Mouse (Mus musculus) ovary, postnatal 14 days (tissue): ENCODE measurements around the gene Phactr1.
"Not testable (repeated sequence)": the region's sequence is repeated elsewhere in the genome, so short reads cannot be mapped to it uniquely, and the experiment has no call there.

ENCODE experiments used
- DNase-seq: peaks from one replicate; pipeline ENCODE4 v3.0.0; 2022; ENCODE audit warnings: low spot score

Gene Phactr1

GRCm38 (mm10) chr13:42927778-42928177, 247.4 kb downstream of the Phactr1 start:
- no peak for DNase-seq

- no peak for DNase-seq
These were observed 249.3 kb downstream of the Phactr1 start for GRCm38 (mm10) chr13:42929529-42930235.

GRCm38 (mm10) chr13:42932046-42932445, 251.6 kb downstream of the Phactr1 start:
- DNase-seq: no peak

- DNase-seq: no peak
These were observed 254.2 kb downstream of the Phactr1 start for GRCm38 (mm10) chr13:42934538-42935126.

- no peak for DNase-seq
These were observed 257.4 kb downstream of the Phactr1 start for GRCm38 (mm10) chr13:42937871-42938270.

GRCm38 (mm10) chr13:42938346-42938745, 257.9 kb downstream of the Phactr1 start:
- no peak for DNase-seq

GRCm38 (mm10) chr13:42940271-42940670, 259.8 kb downstream of the Phactr1 start:
- no peak for DNase-seq

- DNase-seq: no peak
These were observed 263.7 kb downstream of the Phactr1 start for GRCm38 (mm10) chr13:42944106-42944505.

- DNase-seq: not testable (repeated sequence)
These were observed 264.8 kb downstream of the Phactr1 start for GRCm38 (mm10) chr13:42945201-42945600.

GRCm38 (mm10) chr13:42948717-42949265, 268.4 kb downstream of the Phactr1 start:
- DNase-seq: no peak

- no peak for DNase-seq
These were observed 268.9 kb downstream of the Phactr1 start for GRCm38 (mm10) chr13:42949336-42949735.

- no peak for DNase-seq
These were observed 269.6 kb downstream of the Phactr1 start for GRCm38 (mm10) chr13:42950056-42950455.

- DNase-seq: no peak
These were observed 271.8 kb downstream of the Phactr1 start for GRCm38 (mm10) chr13:42952037-42952721.

- DNase-seq: no peak
These were observed 272.6 kb downstream of the Phactr1 start for GRCm38 (mm10) chr13:42953071-42953470.

GRCm38 (mm10) chr13:42954116-42954515, 273.7 kb downstream of the Phactr1 start:
- no peak for DNase-seq

- no peak for DNase-seq
These were observed 275.9 kb downstream of the Phactr1 start for GRCm38 (mm10) chr13:42956327-42956726.

GRCm38 (mm10) chr13:42957856-42958255, 277.4 kb downstream of the Phactr1 start:
- DNase-seq: peak; percentile 21

GRCm38 (mm10) chr13:42958867-42959266, 278.4 kb downstream of the Phactr1 start:
- no peak for DNase-seq

- no peak for DNase-seq
These were observed 281.1 kb downstream of the Phactr1 start for GRCm38 (mm10) chr13:42961561-42961960.

GRCm38 (mm10) chr13:42968537-42968936, 288.1 kb downstream of the Phactr1 start:
- no peak for DNase-seq

- no peak for DNase-seq
These were observed 293.1 kb downstream of the Phactr1 start for GRCm38 (mm10) chr13:42973561-42973960.

GRCm38 (mm10) chr13:42973961-42974360, 293.5 kb downstream of the Phactr1 start:
- DNase-seq: no peak

GRCm38 (mm10) chr13:42974506-42974905, 294.1 kb downstream of the Phactr1 start:
- DNase-seq: no peak
